Mouse (Mus musculus) midbrain, embryonic 11.5 days (tissue): ENCODE data around the gene Gtf2ird1. TPM values are rescaled to one million over a fixed set of nuclear protein-coding genes. Genes with fewer than 3 reads are reported as not detected.

Experiments used
- ATAC-seq: fragments of 200-750 bp; cut with Nextera tagmentation; 2 replicates; pipeline ENCODE4 v1.8.0; 2017; ENCODE audit warnings: moderate TSS enrichment, moderate library complexity; ENCODE audit not compliant: low FRiP score
- DNase-seq: peaks from one replicate; pipeline ENCODE4 v3.0.0; 2015; ENCODE audit warnings: low spot score; ENCODE audit errors: missing footprints
- H3K27ac ChIP-seq: fragments of 300-500 bp; sonication (generic); 2 replicates; pipeline ENCODE4 v1.5.1; 2014; ENCODE audit warnings: low read depth, low read length
- H3K27me3 ChIP-seq: fragments of 300-500 bp; sonication (generic); 2 replicates; pipeline ENCODE4 v1.6.1; 2014; ENCODE audit warnings: mild to moderate bottlenecking, low read length, moderate library complexity, mixed read lengths; ENCODE audit not compliant: control insufficient read depth, insufficient read depth
- H3K36me3 ChIP-seq: fragments of 300-500 bp; sonication (generic); 2 replicates; pipeline ENCODE4 v1.6.1; 2014; ENCODE audit warnings: mild to moderate bottlenecking, low read length, moderate library complexity, mixed read lengths; ENCODE audit not compliant: control insufficient read depth, insufficient read depth
- H3K4me1 ChIP-seq: fragments of 300-500 bp; sonication (generic); 2 replicates; pipeline ENCODE4 v1.6.1; 2014; ENCODE audit warnings: low read length; ENCODE audit not compliant: control insufficient read depth, insufficient read depth
- H3K4me2 ChIP-seq: fragments of 300-500 bp; sonication (generic); 2 replicates; pipeline ENCODE4 v1.6.1; 2014; ENCODE audit warnings: mild to moderate bottlenecking, moderate library complexity
- H3K4me3 ChIP-seq: fragments of 300-500 bp; sonication (generic); 2 replicates; pipeline ENCODE4 v1.5.1; 2014; ENCODE audit warnings: low read depth, low read length
- H3K9ac ChIP-seq: fragments of 300-500 bp; sonication (generic); 2 replicates; pipeline ENCODE4 v1.6.1; 2014; ENCODE audit warnings: low read length
- H3K9me3 ChIP-seq: fragments of 300-500 bp; sonication (generic); 2 replicates; pipeline ENCODE4 v1.6.1; 2016; ENCODE audit warnings: low read length; ENCODE audit not compliant: control insufficient read depth
- WGBS: fragments of 180-500 bp; shearing (Covaris S2); extraction: QIAGEN DNeasy Blood & Tissue Kit; methylation state at CpG from one replicate; pipeline ENCODE4 v1.1.7; 2014; 5-methylcytosine and 5-hydroxymethylcytosine counted together
- polyA plus RNA-seq: library from polyadenylated mRNA; unstranded; fragments of >200 nt; fragmentation: Nextera tagmentation; extraction: Ambion mirVana; gene quantifications from 2 replicates; pipeline ENCODE4 v1.2.1, GENCODE M21; 2014

Gene Gtf2ird1
- polyA plus RNA-seq, 1 experiment from 2014 or later = 86.5 TPM

GRCm38 (mm10) chr5:134467030-134467549, 10.6 kb upstream of the Gtf2ird1 start:
- WGBS = 55% methylated on average over 8 of the region's 8 CpGs
- Histone ChIP-seq H3K27ac (no peak overlapping the region), H3K4me1 (peaks cover 14% of the 10 kb centered on the region), H3K4me2 (no peak overlapping the region), H3K27me3 (no peaks in the 10 kb centered on the region), H3K36me3 (no peaks in the 10 kb centered on the region), H3K9me3 (no peaks in the 10 kb centered on the region), H3K4me3 (no peak overlapping the region), H3K9ac (no peak overlapping the region)
- DNase-seq = peak; percentile 90
- peak; percentile 44; the same call in 1 of the 2 replicates for ATAC-seq

GRCm38 (mm10) chr5:134466296-134467029, 9.9 kb upstream of the Gtf2ird1 start:
- DNase-seq (peak; percentile 91), ATAC-seq (peak; percentile 63)
- H3K4me1 ChIP-seq = peaks cover 14% of the 10 kb centered on the region
- H3K36me3 ChIP-seq = no peaks in the 10 kb centered on the region
- no peak overlapping the region for H3K4me3 ChIP-seq
- no peak overlapping the region for H3K9ac ChIP-seq
- peak overlapping the region; percentile 32; the same call in 1 of the 2 replicates for H3K27ac ChIP-seq
- peak overlapping the region; percentile 22 for H3K4me2 ChIP-seq
- WGBS = 16% methylated on average over 21 of the region's 21 CpGs
- no peaks in the 10 kb centered on the region for H3K9me3 ChIP-seq
- H3K27me3 ChIP-seq = no peaks in the 10 kb centered on the region

- Histone ChIP-seq H3K36me3 (no peaks in the 10 kb centered on the region), H3K4me2 (no peak overlapping the region), H3K27me3 (no peaks in the 10 kb centered on the region), H3K9me3 (no peaks in the 10 kb centered on the region), H3K4me3 (no peak overlapping the region), H3K4me1 (peaks cover 14% of the 10 kb centered on the region), H3K9ac (no peak overlapping the region), H3K27ac (no peak overlapping the region)
- WGBS = 92% methylated on average over 1 of the region's 1 CpGs
- DNase-seq = no peak
- no peak for ATAC-seq
These were observed 8.7 kb upstream of the Gtf2ird1 start for GRCm38 (mm10) chr5:134465197-134465596.

GRCm38 (mm10) chr5:134464225-134464624, 7.7 kb upstream of the Gtf2ird1 start:
- no peak overlapping the region for H3K27ac ChIP-seq
- WGBS = 89% methylated on average over 5 of the region's 5 CpGs
- no peak overlapping the region for H3K9ac ChIP-seq
- no peaks in the 10 kb centered on the region for H3K36me3 ChIP-seq
- H3K4me1 ChIP-seq = peaks cover 14% of the 10 kb centered on the region
- H3K27me3 ChIP-seq = no peaks in the 10 kb centered on the region
- H3K4me3 ChIP-seq = no peak overlapping the region
- no peak overlapping the region for H3K4me2 ChIP-seq
- DNase-seq (peak; percentile 66), ATAC-seq (no peak)
- no peaks in the 10 kb centered on the region for H3K9me3 ChIP-seq

- WGBS = 82% methylated on average over 8 of the region's 8 CpGs
- ATAC-seq (no peak), DNase-seq (peak; percentile 49)
- Histone ChIP-seq H3K27me3 (no peaks in the 10 kb centered on the region), H3K9ac (no peak overlapping the region), H3K4me3 (no peak overlapping the region), H3K4me2 (no peak overlapping the region), H3K9me3 (no peaks in the 10 kb centered on the region), H3K4me1 (peaks cover 14% of the 10 kb centered on the region), H3K27ac (no peak overlapping the region), H3K36me3 (no peaks in the 10 kb centered on the region)
These were observed 6.2 kb upstream of the Gtf2ird1 start for GRCm38 (mm10) chr5:134462731-134463130.

- no peak overlapping the region for H3K4me2 ChIP-seq
- no peaks in the 10 kb centered on the region for H3K36me3 ChIP-seq
- DNase-seq (peak; percentile 14), ATAC-seq (no peak)
- no peak overlapping the region for H3K4me3 ChIP-seq
- H3K9ac ChIP-seq = no peak overlapping the region
- 86% methylated on average over 2 of the region's 2 CpGs for WGBS
- peaks cover 14% of the 10 kb centered on the region for H3K4me1 ChIP-seq
- H3K9me3 ChIP-seq = no peaks in the 10 kb centered on the region
- no peak overlapping the region for H3K27ac ChIP-seq
- no peaks in the 10 kb centered on the region for H3K27me3 ChIP-seq
These were observed 5.8 kb upstream of the Gtf2ird1 start for GRCm38 (mm10) chr5:134462316-134462715.

GRCm38 (mm10) chr5:134460546-134460945, 4.0 kb upstream of the Gtf2ird1 start:
- Histone ChIP-seq H3K27me3 (no peaks in the 10 kb centered on the region), H3K36me3 (no peaks in the 10 kb centered on the region), H3K9me3 (no peaks in the 10 kb centered on the region), H3K4me1 (no peaks in the 10 kb centered on the region), H3K4me2 (no peak overlapping the region), H3K4me3 (no peak overlapping the region), H3K27ac (no peak overlapping the region), H3K9ac (no peak overlapping the region)
- WGBS = 96% methylated on average over 4 of the region's 4 CpGs
- DNase-seq = peak; percentile 74
- no peak for ATAC-seq

- no peak overlapping the region for H3K4me2 ChIP-seq
- H3K4me3 ChIP-seq = no peak overlapping the region
- peak; percentile 56 for DNase-seq
- H3K36me3 ChIP-seq = no peaks in the 10 kb centered on the region
- no peaks in the 10 kb centered on the region for H3K27me3 ChIP-seq
- no peak overlapping the region for H3K9ac ChIP-seq
- no peak overlapping the region for H3K27ac ChIP-seq
- no peak for ATAC-seq
- peaks cover 10% of the 10 kb centered on the region for H3K4me1 ChIP-seq
- WGBS = 91% methylated on average over 7 of the region's 7 CpGs
- no peaks in the 10 kb centered on the region for H3K9me3 ChIP-seq
These were observed 2.6 kb upstream of the Gtf2ird1 start for GRCm38 (mm10) chr5:134459096-134459495.

- Histone ChIP-seq H3K9me3 (no peaks in the 10 kb centered on the region), H3K27ac (no peak overlapping the region), H3K4me2 (no peak overlapping the region), H3K4me1 (peaks cover 16% of the 10 kb centered on the region), H3K4me3 (no peak overlapping the region), H3K27me3 (no peaks in the 10 kb centered on the region), H3K36me3 (no peaks in the 10 kb centered on the region), H3K9ac (no peak overlapping the region)
- DNase-seq (peak; percentile 51), ATAC-seq (no peak)
- 82% methylated on average over 3 of the region's 3 CpGs for WGBS
These were observed 1.9 kb upstream of the Gtf2ird1 start for GRCm38 (mm10) chr5:134458416-134458815.
